Mouse (Mus musculus) cerebellum, adult 9-10 months (tissue): ENCODE results near the gene Cnfn.

ENCODE experiments used
- DNase-seq: peaks from one replicate; pipeline ENCODE4 v3.0.0; 2022

Cnfn gene

GRCm38 (mm10) chr7:25390054-25390770 is 20.7 kb upstream of the Cnfn start:
- DNase-seq: no peak

- DNase-seq: no peak
These were observed 19.4 kb upstream of the Cnfn start for GRCm38 (mm10) chr7:25388916-25389315.

- no peak for DNase-seq
These were observed 18.4 kb upstream of the Cnfn start for GRCm38 (mm10) chr7:25387811-25388440.

GRCm38 (mm10) chr7:25385850-25386555 is 16.5 kb upstream of the Cnfn start:
- peak; percentile 88 for DNase-seq

- no peak for DNase-seq
These were observed 15.7 kb upstream of the Cnfn start for GRCm38 (mm10) chr7:25385259-25385658.

DNA sequence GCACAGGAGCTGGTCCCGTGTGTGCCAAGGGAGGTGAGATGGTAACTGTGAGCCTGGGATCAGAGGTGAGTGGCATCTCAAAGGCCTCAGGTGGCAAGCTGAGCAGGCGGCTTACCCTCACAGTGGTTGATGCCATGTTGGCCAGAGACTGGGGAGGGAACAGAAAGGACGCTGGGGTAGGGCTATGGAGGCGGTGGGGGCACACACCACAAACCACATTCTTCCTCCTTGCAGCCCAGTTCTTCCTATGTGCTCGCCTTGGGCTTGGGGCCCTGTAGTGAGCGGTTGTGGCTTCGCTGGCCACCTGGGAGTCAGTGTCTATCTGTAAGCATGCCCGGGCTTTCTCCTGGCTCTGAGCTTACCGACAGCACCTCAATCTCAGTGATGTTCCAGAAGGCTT is 15.3 kb upstream of the Cnfn start:
- no peak for DNase-seq

GRCm38 (mm10) chr7:25384318-25384717 is 14.8 kb upstream of the Cnfn start:
- DNase-seq: no peak

DNA sequence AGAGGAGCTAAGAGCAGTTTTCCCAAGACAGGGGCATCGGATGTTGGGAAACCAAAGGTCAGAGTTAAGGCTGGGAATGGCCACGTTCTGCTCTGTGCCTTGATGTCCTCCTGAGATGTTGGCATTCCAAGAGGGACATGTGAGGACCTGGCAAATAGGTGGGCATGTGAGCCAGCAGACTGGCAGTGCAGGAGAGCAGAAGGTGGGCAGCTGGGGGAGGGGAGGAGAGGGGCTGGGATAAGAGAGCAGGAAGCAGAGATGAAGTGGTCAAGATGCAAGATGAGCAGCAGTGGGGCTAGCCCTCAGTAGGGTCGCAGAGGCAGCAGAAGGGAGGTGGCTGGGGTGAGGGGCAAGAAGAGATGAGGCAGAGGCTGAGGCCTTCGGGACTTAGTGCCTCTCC is 14.4 kb upstream of the Cnfn start:
- no peak for DNase-seq

DNA sequence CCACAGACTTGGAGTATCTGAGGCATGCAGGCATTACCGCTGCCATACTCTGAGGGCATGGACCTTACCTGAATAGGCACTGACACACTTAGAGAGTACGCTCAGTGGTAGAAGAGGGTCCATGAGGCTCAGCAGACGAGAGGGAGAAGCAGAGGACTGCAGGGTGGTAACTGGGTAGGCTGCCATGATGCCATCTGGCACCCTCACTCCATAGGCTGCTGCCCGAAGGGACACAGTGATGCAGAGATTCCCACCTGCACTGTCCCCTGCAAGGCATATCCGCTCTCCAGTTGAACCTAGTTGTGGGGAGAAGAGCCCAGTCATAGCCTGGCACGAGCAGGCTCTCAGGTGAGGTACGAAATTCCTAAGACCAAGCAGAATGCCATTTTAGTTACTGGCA is 13.9 kb upstream of the Cnfn start:
- no peak for DNase-seq

- no peak for DNase-seq
These were observed 13.0 kb upstream of the Cnfn start for GRCm38 (mm10) chr7:25382541-25382940.

DNA sequence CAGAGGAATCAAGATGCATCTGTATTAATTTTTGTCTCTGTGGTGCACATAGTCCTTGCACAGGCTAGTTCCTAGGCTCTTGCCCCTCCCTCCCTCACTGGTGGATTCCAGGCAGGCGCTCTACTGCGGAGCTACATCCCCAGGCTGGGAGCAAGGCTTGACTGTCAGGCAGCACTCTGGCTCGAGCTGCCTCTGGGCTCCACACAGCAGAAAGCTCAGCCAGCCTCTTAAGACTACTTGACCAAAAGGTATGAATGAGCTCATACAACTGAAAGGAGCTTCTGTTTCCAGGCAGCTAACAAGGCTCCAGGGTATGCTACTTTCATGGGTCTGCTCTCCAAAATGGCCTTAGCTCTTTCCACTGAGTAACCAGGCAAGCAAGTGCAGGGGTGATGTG is 11.8 kb upstream of the Cnfn start:
- no peak for DNase-seq

GRCm38 (mm10) chr7:25380392-25381283 is 11.1 kb upstream of the Cnfn start:
- peak; percentile 44 for DNase-seq

GRCm38 (mm10) chr7:25379551-25380351 is 10.2 kb upstream of the Cnfn start:
- peak; percentile 71 for DNase-seq

GRCm38 (mm10) chr7:25378181-25379100 is 8.9 kb upstream of the Cnfn start:
- DNase-seq: no peak

DNA sequence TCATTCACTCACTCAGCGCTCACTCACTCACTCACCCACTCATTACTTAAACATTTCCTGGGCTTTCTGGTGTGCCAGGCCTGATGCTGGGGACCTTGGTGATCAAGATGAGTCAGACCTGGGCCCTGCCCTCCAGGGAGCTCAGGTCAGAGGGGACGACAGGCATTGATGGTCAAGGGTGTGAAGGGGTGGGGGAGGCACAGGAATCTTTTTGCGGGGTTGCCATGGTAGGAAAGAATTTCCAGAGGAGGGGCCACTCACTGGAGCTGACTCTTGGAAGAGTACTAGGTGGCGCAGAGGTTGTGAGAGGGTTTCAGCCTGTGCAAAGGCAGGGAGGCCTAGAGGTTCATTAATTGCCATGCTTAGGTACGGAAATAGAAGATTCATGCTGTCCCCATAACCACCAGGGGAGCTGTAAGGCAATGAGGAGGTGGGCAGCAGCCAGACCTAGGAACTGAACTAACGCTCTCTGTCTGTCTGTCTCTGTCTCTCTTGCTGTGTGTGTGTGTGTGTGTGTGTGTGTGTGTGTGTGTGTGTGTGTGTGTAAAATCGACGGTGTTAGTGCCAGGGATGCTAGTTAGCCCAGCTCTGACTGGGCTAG is 7.7 kb upstream of the Cnfn start:
- no peak for DNase-seq

- DNase-seq: peak; percentile 97
These were observed 7.0 kb upstream of the Cnfn start for GRCm38 (mm10) chr7:25376556-25376955.

- DNase-seq: no peak
These were observed 2.9 kb upstream of the Cnfn start for GRCm38 (mm10) chr7:25372441-25372840.

- DNase-seq: peak; percentile 77
These were observed 1.2 kb downstream of the Cnfn start for GRCm38 (mm10) chr7:25368333-25368732.

- DNase-seq: peak; percentile 58
These were observed 1.8 kb downstream of the Cnfn start for GRCm38 (mm10) chr7:25367632-25368293.
